Mouse (Mus musculus) ES-Bruce4 (cell line): ENCODE measurements around the gene Tex37.

Experiments
- CTCF ChIP-seq: IDR thresholded peaks from one replicate; pipeline ENCODE4 v1.8.1; 2011; ENCODE audit warnings: low read depth, low read length
- POLR2A ChIP-seq: IDR thresholded peaks from one replicate; pipeline ENCODE4 v1.8.1; 2011; ENCODE audit warnings: low read length; ENCODE audit not compliant: insufficient read depth

- TF ChIP-seq POLR2A (no peak), CTCF (no peak)
Observed at GRCm38 (mm10) chr6:70967422-70967821, 48.7 kb upstream of the Tex37 start.
